Mouse (Mus musculus) cortical plate, adult 2 months (tissue): ENCODE results near the gene Plekhg3. TPM values are rescaled to one million over a fixed set of nuclear protein-coding genes. Genes with fewer than 3 reads are reported as not detected.
A peak's percentile ranks its signal among the peaks of the same experiment; 100 is the strongest.

Source experiments
- H3K27ac ChIP-seq: fragments of 200-500 bp; 2 replicates; pipeline ENCODE4 v1.5.1; 2012; ENCODE audit warnings: low read length, control low read depth, inconsistent platforms; ENCODE audit not compliant: insufficient read depth
- H3K4me1 ChIP-seq: fragments of 200-500 bp; 2 replicates; pipeline ENCODE4 v1.6.1; 2011; ENCODE audit warnings: low read length; ENCODE audit not compliant: control insufficient read depth, insufficient read depth
- H3K4me3 ChIP-seq: fragments of 200-500 bp; 2 replicates; pipeline ENCODE4 v1.5.1; 2011; ENCODE audit warnings: mild to moderate bottlenecking, low read length, control low read depth; ENCODE audit not compliant: insufficient read depth
- CTCF ChIP-seq: fragments of 200-500 bp; IDR thresholded peaks from 2 replicates; pipeline ENCODE4 v1.5.1; 2011; ENCODE audit warnings: mild to moderate bottlenecking, control low read depth, low read length; ENCODE audit not compliant: insufficient read depth; ENCODE audit errors: extremely low read depth
- POLR2A ChIP-seq: fragments of 200-500 bp; IDR thresholded peaks from 2 replicates; pipeline ENCODE4 v1.6.1; 2011; ENCODE audit warnings: mild to moderate bottlenecking, low read length, control low read depth; ENCODE audit not compliant: insufficient read depth; ENCODE audit errors: extremely low read depth
- polyA plus RNA-seq: library from polyadenylated mRNA; depleted of rRNA; stranded (reverse); fragments of >200 nt; gene quantifications from 2 replicates; pipeline ENCODE4 v1.2.3, GENCODE M21; 2012; rRNA removed

Plekhg3 gene
- 16.0 and 19.0 TPM in 2 replicates for polyA plus RNA-seq

GRCm38 (mm10) chr12:76530580-76531139, at the start of gene Plekhg3:
TSS of gene Plekhg3 (plus strand) at chr12:76530891.
- Histone ChIP-seq H3K27ac (no peak within 1 kb of the TSS), H3K4me1 (no peaks in the 10 kb centered on the region), H3K4me3 (no peak within 1 kb of the TSS)
- TF ChIP-seq CTCF, result no peak
- no peak for TF ChIP-seq POLR2A

DNA sequence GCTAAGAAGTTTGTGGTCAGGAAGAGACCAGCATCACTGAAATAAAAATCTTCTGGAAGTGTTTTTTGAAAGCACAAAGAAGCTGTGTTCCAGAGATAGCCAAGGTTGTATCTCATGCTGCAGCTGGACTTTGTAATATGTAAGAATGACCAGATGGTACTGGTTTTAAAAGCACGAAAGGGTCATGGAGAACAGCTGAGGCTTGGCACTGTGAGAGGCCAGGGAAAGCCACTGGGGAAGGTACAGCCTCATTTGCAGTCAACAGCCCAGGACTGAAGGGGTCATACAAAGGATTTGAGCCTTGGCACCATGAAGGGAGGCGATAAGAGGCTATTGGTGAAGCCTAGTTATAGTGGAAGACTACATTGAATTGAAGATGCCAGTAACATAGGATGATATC, 48.2 kb upstream of the Plekhg3 start:
- TF ChIP-seq POLR2A, result no peak
- TF ChIP-seq CTCF, result no peak
- H3K27ac ChIP-seq, result no peak overlapping the region

DNA sequence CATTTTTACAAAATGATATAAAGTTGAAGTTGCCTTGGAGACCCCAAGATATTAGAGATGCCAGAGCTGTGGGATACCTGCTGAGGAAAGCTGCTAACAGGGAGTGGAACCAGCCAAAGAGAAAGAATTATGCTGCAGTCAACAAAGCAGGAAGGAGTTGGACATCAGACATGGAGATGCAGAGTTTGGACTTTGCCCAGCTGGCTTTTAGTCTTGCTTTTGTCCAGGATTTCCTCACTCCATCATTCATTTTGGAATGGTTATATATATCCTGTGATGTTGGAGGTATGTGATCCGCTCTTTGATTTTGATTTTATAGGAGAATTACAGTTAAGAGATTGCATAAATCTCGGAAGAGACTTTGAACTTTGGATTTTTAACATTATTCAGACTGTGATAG, 47.7 kb upstream of the Plekhg3 start:
- Histone ChIP-seq H3K4me3 (no peak overlapping the region), H3K4me1 (peaks cover 2% of the 10 kb centered on the region; the same call in 1 of the 2 replicates), H3K27ac (no peak overlapping the region)
- TF ChIP-seq CTCF, result no peak

More for the DNA sequence above, 48.2 kb upstream of the Plekhg3 start:
- Histone ChIP-seq H3K4me3 (no peak overlapping the region), H3K4me1 (peaks cover 2% of the 10 kb centered on the region; the same call in 1 of the 2 replicates)

- TF ChIP-seq POLR2A (no peak), CTCF (no peak)
- H3K4me3 ChIP-seq, result no peak overlapping the region
- H3K27ac ChIP-seq, result no peak overlapping the region
- no peaks in the 10 kb centered on the region; the same call in 1 of the 2 replicates for H3K4me1 ChIP-seq
These were observed 45.8 kb upstream of the Plekhg3 start for GRCm38 (mm10) chr12:76484881-76485280.

- no peak for TF ChIP-seq POLR2A
- TF ChIP-seq CTCF, result no peak
- Histone ChIP-seq H3K27ac (no peak overlapping the region), H3K4me3 (no peak overlapping the region), H3K4me1 (no peaks in the 10 kb centered on the region)
These were observed 45.3 kb upstream of the Plekhg3 start for GRCm38 (mm10) chr12:76485381-76485780.

- no peaks in the 10 kb centered on the region for H3K4me1 ChIP-seq
These were observed 43.7 kb upstream of the Plekhg3 start for GRCm38 (mm10) chr12:76486943-76487342.

DNA sequence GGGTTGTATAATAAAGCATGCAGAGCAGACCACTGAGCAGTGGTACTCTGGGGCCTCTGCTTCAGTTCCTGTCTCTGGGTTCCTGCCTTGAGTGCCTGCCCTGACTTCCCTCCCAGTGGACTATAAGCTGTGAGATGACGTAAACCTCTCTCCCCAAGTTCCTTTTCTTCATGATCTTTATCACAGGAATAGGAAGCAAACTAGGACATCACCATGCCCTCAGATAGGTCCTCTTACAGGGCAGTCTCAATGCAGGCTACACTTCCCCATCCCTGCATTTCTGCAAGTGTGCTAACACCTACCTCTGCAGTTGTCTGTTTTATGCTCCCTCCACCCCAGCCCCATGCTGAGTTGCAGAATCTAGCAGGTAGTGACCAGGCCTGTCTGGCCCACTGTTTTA, 39.9 kb upstream of the Plekhg3 start:
- TF ChIP-seq CTCF, result no peak
- TF ChIP-seq POLR2A, result no peak
- no peaks in the 10 kb centered on the region for H3K4me1 ChIP-seq
- H3K4me3 ChIP-seq, result no peak overlapping the region
- H3K27ac ChIP-seq, result no peak overlapping the region

More at GRCm38 (mm10) chr12:76486943-76487342, 43.7 kb upstream of the Plekhg3 start:
- Histone ChIP-seq H3K27ac (no peak overlapping the region), H3K4me3 (no peak overlapping the region)
- no peak for TF ChIP-seq POLR2A
- TF ChIP-seq CTCF, result no peak

DNA sequence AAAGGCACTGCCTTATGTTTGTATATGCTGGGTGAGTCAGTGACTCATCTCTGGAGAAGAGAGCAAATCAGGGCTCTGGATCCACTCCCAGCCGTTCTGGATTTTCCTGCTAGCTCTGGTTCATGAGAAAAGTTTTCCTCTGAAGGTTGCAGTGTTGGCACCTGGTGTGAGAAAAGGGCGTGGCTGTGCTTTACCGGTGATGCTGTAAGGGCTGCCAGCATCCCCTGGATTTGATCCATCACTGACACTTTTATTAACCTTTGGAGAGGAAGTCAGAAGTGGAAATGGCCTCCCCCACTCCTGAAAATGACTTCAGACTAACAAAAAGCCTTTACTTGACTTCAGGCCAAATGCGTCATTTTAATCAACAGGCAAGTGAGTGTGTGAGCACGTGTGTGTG, 37.2 kb upstream of the Plekhg3 start:
- no peak overlapping the region for H3K4me3 ChIP-seq
- no peak overlapping the region for H3K27ac ChIP-seq
- no peaks in the 10 kb centered on the region for H3K4me1 ChIP-seq
- no peak for TF ChIP-seq POLR2A
- no peak for TF ChIP-seq CTCF

- Histone ChIP-seq H3K4me3 (no peak overlapping the region), H3K4me1 (no peaks in the 10 kb centered on the region), H3K27ac (no peak overlapping the region)
- TF ChIP-seq POLR2A, result no peak
- no peak for TF ChIP-seq CTCF
These were observed 35.3 kb upstream of the Plekhg3 start for GRCm38 (mm10) chr12:76495381-76495780.

GRCm38 (mm10) chr12:76496324-76496723, 34.4 kb upstream of the Plekhg3 start:
- H3K4me3 ChIP-seq, result no peak overlapping the region
- no peaks in the 10 kb centered on the region for H3K4me1 ChIP-seq
- no peak for TF ChIP-seq POLR2A
- peak; percentile 60 for TF ChIP-seq CTCF
- H3K27ac ChIP-seq, result no peak overlapping the region

GRCm38 (mm10) chr12:76499276-76499675, 31.4 kb upstream of the Plekhg3 start:
- no peak overlapping the region for H3K27ac ChIP-seq
- no peak overlapping the region for H3K4me3 ChIP-seq
- H3K4me1 ChIP-seq, result no peaks in the 10 kb centered on the region
- TF ChIP-seq CTCF (no peak), POLR2A (no peak)
